Mouse (Mus musculus): ENCODE data around the gene Twf1. TPM values are rescaled to one million over a fixed set of nuclear protein-coding genes. Genes with fewer than 3 reads are reported as not detected.

The Twf1 gene
- total RNA-seq, 4 experiments from 2014 or later, result 12.5 to 19.9 (median 13.7) TPM

Other genes with a start within 250 kb of the Twf1 start
- under 1 TPM; 0.06 to 0.32 (median 0.14) TPM for gene Adamts20, start 124.5 kb downstream of the Twf1 start, total RNA-seq (2022)
- 1 to 10 TPM; 1.7 to 2.5 (median 2.1) TPM for gene Pus7l, start 46.3 kb downstream of the Twf1 start, total RNA-seq (2022)
- gene Irak4, start 46.2 kb downstream of the Twf1 start, total RNA-seq (2022), result 1 to 10 TPM; 4.6 to 7.5 (median 5.3) TPM
- gene Tmem117, start 39.3 kb upstream of the Twf1 start, total RNA-seq (2022), result 10 to 100 TPM; 10.2 to 13.9 (median 12.8) TPM